Mouse (Mus musculus) layer of hippocampus, adult 6 months (tissue): Measurements from ENCODE around the gene Rfx7. TPM values are rescaled to one million over a fixed set of nuclear protein-coding genes. Genes with fewer than 3 reads are reported as not detected.

Experiments used
- long read RNA-seq, 2 experiments: library from polyadenylated mRNA; unstranded; transcript quantifications; one replicate each; pipeline ENCODE4 v2.0.0; 2019 to 2020
- microRNA-seq: library from miRNA; unstranded; fragments of <30 nt; microRNA quantifications from one replicate; pipeline ENCODE4 v1.2.0, GENCODE M21; 2020
- polyA plus RNA-seq: library from polyadenylated mRNA; unstranded; fragments of <200 nt; fragmentation: Nextera tagmentation; gene quantifications from 2 replicates; pipeline ENCODE4 v1.2.3, GENCODE M21; 2021

Rfx7 gene
- 1.9 and 2.5 TPM in 2 replicates for polyA plus RNA-seq
- long read RNA-seq, experiment 1, partial matches to known transcripts: 1 of 4 reads
- long read RNA-seq, experiment 1, other reads (novel, unspliced or antisense): 2 of 4 reads
- long read RNA-seq, experiment 2, partial matches to known transcripts: 0 of 7 reads
- long read RNA-seq, experiment 2, other reads (novel, unspliced or antisense): 7 of 7 reads

DNA sequence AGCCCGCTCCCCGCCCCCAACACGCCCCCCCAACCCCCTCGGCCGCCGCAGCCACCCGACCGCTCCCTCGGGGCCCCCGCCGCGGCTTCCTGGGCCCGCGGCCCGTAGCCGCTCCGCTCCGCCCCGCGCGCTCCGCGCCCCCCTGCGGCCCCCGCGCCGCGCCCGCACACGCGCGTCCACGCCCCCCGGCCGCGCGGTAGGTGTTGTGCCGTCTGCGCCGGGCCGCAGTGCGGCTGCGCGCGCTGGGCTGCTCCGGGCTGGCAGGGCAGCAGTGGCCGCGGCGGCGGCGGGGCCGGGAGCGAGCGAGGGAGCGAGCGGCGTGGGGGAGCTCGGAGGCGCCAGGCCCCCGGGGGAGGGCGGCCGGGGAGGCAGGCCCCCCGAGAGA is at the start of gene Rfx7:
Rfx7 (plus strand) TSS at position 245 of the 385 bp plus-strand sequence.

GRCm38 (mm10) chr9:72492194-72492565 is 39.9 kb upstream of the Rfx7 start, which contains the start of gene Tex9:
Gene Tex9 (minus strand): TSS chr9:72492212.

GRCm38 (mm10) chr9:72661895-72662661 is 130.0 kb downstream of the Rfx7 start, which contains the start of gene Nedd4:
Gene Nedd4 (plus strand): TSS chr9:72662346.

Small RNA genes lying within 50 kb of the gene (microRNA-seq; reads per million reads assigned to microRNA genes)
- not detected for gene Gm28010

Other genes starting within 250 kb of the Rfx7 start
- gene Mns1, start 94.2 kb upstream of the Rfx7 start, polyA plus RNA-seq: 2.4 and 5.3 TPM in 2 replicates
- gene Tex9, start 40.0 kb upstream of the Rfx7 start, polyA plus RNA-seq: 5.1 and 7.1 TPM in 2 replicates
- gene Nedd4, start 130.1 kb downstream of the Rfx7 start, polyA plus RNA-seq: 144 and 166 TPM in 2 replicates